Mouse (Mus musculus): Measurements from ENCODE around the gene Cfap46.

The Cfap46 gene

GRCm38 (mm10) chr7:139580851-139581775 lies 102.5 kb downstream of the Cfap46 start:
- DNase-seq (ENCODE audit: low spot score): no peak

- DNase-seq (ENCODE audit: low spot score): no peak
Measured at GRCm38 (mm10) chr7:139579261-139579905, 104.2 kb downstream of the Cfap46 start.

- no peak for DNase-seq (ENCODE audit: low spot score)
Measured at GRCm38 (mm10) chr7:139576064-139576686, 107.4 kb downstream of the Cfap46 start.

- no peak for DNase-seq (ENCODE audit: low spot score)
Measured at GRCm38 (mm10) chr7:139572665-139573064, 111.0 kb downstream of the Cfap46 start.

- DNase-seq (ENCODE audit: low spot score): no peak
Measured at GRCm38 (mm10) chr7:139570788-139571187, 112.8 kb downstream of the Cfap46 start.

GRCm38 (mm10) chr7:139566533-139566932 lies 117.1 kb downstream of the Cfap46 start:
- DNase-seq (ENCODE audit: low spot score): no peak

GRCm38 (mm10) chr7:139565998-139566397 lies 117.6 kb downstream of the Cfap46 start:
- no peak for DNase-seq (ENCODE audit: low spot score)

- no peak for DNase-seq (ENCODE audit: low spot score)
Measured at GRCm38 (mm10) chr7:139564161-139564560, 119.5 kb downstream of the Cfap46 start.

GRCm38 (mm10) chr7:139563425-139563824 lies 120.2 kb downstream of the Cfap46 start:
- no peak for DNase-seq (ENCODE audit: low spot score)

GRCm38 (mm10) chr7:139559659-139560058 lies 124.0 kb downstream of the Cfap46 start:
- no peak for DNase-seq (ENCODE audit: low spot score)

GRCm38 (mm10) chr7:139556746-139557526 lies 126.7 kb downstream of the Cfap46 start:
- no peak for DNase-seq (ENCODE audit: low spot score)

- no peak for DNase-seq (ENCODE audit: low spot score)
Measured at GRCm38 (mm10) chr7:139556331-139556730, 127.3 kb downstream of the Cfap46 start.

GRCm38 (mm10) chr7:139551519-139551918 lies 132.1 kb downstream of the Cfap46 start:
- DNase-seq (ENCODE audit: low spot score): no peak

Measured in urinary bladder, postnatal 14 days (tissue).